Mouse (Mus musculus) midbrain, embryonic 11.5 days (tissue): ENCODE results near the gene Gpalpp1. TPM values are rescaled to one million over a fixed set of nuclear protein-coding genes. Genes with fewer than 3 reads are reported as not detected.
A peak's percentile ranks its signal among the peaks of the same experiment; 100 is the strongest.

ENCODE experiments used
- ATAC-seq: fragments of 200-750 bp; cut with Nextera tagmentation; 2 replicates; pipeline ENCODE4 v1.8.0; 2017; ENCODE audit warnings: moderate TSS enrichment, moderate library complexity; ENCODE audit not compliant: low FRiP score
- DNase-seq: peaks from one replicate; pipeline ENCODE4 v3.0.0; 2015; ENCODE audit warnings: low spot score; ENCODE audit errors: missing footprints
- H3K27ac ChIP-seq: fragments of 300-500 bp; sonication (generic); 2 replicates; pipeline ENCODE4 v1.5.1; 2014; ENCODE audit warnings: low read depth, low read length
- H3K27me3 ChIP-seq: fragments of 300-500 bp; sonication (generic); 2 replicates; pipeline ENCODE4 v1.6.1; 2014; ENCODE audit warnings: mild to moderate bottlenecking, low read length, moderate library complexity, mixed read lengths; ENCODE audit not compliant: control insufficient read depth, insufficient read depth
- H3K36me3 ChIP-seq: fragments of 300-500 bp; sonication (generic); 2 replicates; pipeline ENCODE4 v1.6.1; 2014; ENCODE audit warnings: mild to moderate bottlenecking, low read length, moderate library complexity, mixed read lengths; ENCODE audit not compliant: control insufficient read depth, insufficient read depth
- H3K4me1 ChIP-seq: fragments of 300-500 bp; sonication (generic); 2 replicates; pipeline ENCODE4 v1.6.1; 2014; ENCODE audit warnings: low read length; ENCODE audit not compliant: control insufficient read depth, insufficient read depth
- H3K4me2 ChIP-seq: fragments of 300-500 bp; sonication (generic); 2 replicates; pipeline ENCODE4 v1.6.1; 2014; ENCODE audit warnings: mild to moderate bottlenecking, moderate library complexity
- H3K4me3 ChIP-seq: fragments of 300-500 bp; sonication (generic); 2 replicates; pipeline ENCODE4 v1.5.1; 2014; ENCODE audit warnings: low read depth, low read length
- H3K9ac ChIP-seq: fragments of 300-500 bp; sonication (generic); 2 replicates; pipeline ENCODE4 v1.6.1; 2014; ENCODE audit warnings: low read length
- H3K9me3 ChIP-seq: fragments of 300-500 bp; sonication (generic); 2 replicates; pipeline ENCODE4 v1.6.1; 2016; ENCODE audit warnings: low read length; ENCODE audit not compliant: control insufficient read depth
- WGBS: fragments of 180-500 bp; shearing (Covaris S2); extraction: QIAGEN DNeasy Blood & Tissue Kit; methylation state at CpG from one replicate; pipeline ENCODE4 v1.1.7; 2014; 5-methylcytosine and 5-hydroxymethylcytosine counted together
- polyA plus RNA-seq: library from polyadenylated mRNA; unstranded; fragments of >200 nt; fragmentation: Nextera tagmentation; extraction: Ambion mirVana; gene quantifications from 2 replicates; pipeline ENCODE4 v1.2.1, GENCODE M21; 2014

Gpalpp1 gene
- polyA plus RNA-seq: 19.9 and 21.2 TPM in 2 replicates

- Histone ChIP-seq H3K27me3 (no peaks in the 10 kb centered on the region), H3K4me3 (peak within 1 kb of the TSS; percentile 93), H3K27ac (peak within 1 kb of the TSS; percentile 61; the same call in 1 of the 2 replicates), H3K4me1 (peaks cover 10% of the 10 kb centered on the region), H3K4me2 (peak within 1 kb of the TSS; percentile 86), H3K9me3 (no peaks in the 10 kb centered on the region), H3K9ac (peak within 1 kb of the TSS; percentile 79), H3K36me3 (no peaks in the 10 kb centered on the region; the same call in 1 of the 2 replicates)
- under 1% methylated on average over 69 of the region's 69 CpGs for WGBS
- DNase-seq (peak; percentile 98), ATAC-seq (peak; percentile 99)
Measured at GRCm38 (mm10) chr14:76110396-76111221, at the start of gene Gpalpp1, which contains the start of gene Nufip1. Gene Gpalpp1, minus strand, starts transcription at chr14:76110760. Gene Nufip1, plus strand, starts transcription at chr14:76110891.

DNA sequence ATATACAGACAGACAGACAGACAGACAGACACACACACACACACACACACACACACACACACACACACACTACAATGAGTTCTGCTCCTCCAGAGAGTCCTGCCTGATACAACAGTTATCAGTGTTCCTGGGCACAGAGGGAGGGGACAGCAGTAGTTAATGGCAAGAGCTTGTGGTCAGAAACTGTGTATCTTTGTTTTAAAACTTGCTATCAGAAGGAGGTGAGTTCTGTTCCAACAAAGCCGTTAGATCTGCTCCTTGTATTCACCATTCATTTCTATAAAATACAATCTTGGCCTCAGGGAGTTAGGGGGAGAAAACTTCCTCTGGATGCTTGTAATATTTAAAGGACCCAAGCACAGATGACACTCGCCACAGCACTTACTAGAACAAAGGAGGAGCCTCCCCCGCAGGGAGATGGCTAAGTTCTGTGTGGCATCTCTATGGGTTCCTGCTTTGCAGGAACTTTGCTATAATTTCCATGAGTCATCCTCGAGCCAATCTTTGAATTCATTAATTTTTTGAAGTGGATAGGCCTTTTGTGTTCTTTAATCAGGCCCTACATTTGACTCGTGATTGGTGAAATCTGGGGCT, 47.7 kb upstream of the Gpalpp1 start:
- 64% methylated on average over 5 of the region's 5 CpGs for WGBS
- H3K27me3 ChIP-seq: no peaks in the 10 kb centered on the region
- no peak overlapping the region for H3K9ac ChIP-seq
- H3K4me2 ChIP-seq: no peak overlapping the region
- no peak overlapping the region for H3K27ac ChIP-seq
- ATAC-seq: no peak
- no peak overlapping the region for H3K4me3 ChIP-seq
- no peaks in the 10 kb centered on the region for H3K4me1 ChIP-seq
- no peak for DNase-seq
- no peaks in the 10 kb centered on the region for H3K36me3 ChIP-seq
- H3K9me3 ChIP-seq: no peaks in the 10 kb centered on the region

- peak; percentile 68 for DNase-seq
- no peak overlapping the region for H3K4me3 ChIP-seq
Measured at GRCm38 (mm10) chr14:76153828-76154227, 43.3 kb upstream of the Gpalpp1 start.

GRCm38 (mm10) chr14:76153003-76153675, 42.6 kb upstream of the Gpalpp1 start:
- Histone ChIP-seq H3K4me2 (peak overlapping the region; percentile 67), H3K9ac (peak overlapping the region; percentile 53), H3K4me1 (peaks cover 4% of the 10 kb centered on the region; the same call in 1 of the 2 replicates), H3K4me3 (peak overlapping the region; percentile 67), H3K9me3 (no peaks in the 10 kb centered on the region), H3K36me3 (no peaks in the 10 kb centered on the region), H3K27me3 (no peaks in the 10 kb centered on the region), H3K27ac (peak overlapping the region; percentile 100)
- DNase-seq (no peak), ATAC-seq (peak; percentile 27)
- WGBS: 3% methylated on average over 24 of the region's 24 CpGs

More at GRCm38 (mm10) chr14:76153828-76154227, 43.3 kb upstream of the Gpalpp1 start:
- Histone ChIP-seq H3K4me1 (peaks cover 4% of the 10 kb centered on the region; the same call in 1 of the 2 replicates), H3K27me3 (no peaks in the 10 kb centered on the region), H3K4me2 (peak overlapping the region; percentile 67; the same call in 1 of the 2 replicates), H3K9me3 (no peaks in the 10 kb centered on the region), H3K27ac (no peak overlapping the region), H3K9ac (no peak overlapping the region), H3K36me3 (no peaks in the 10 kb centered on the region)
- 23% methylated on average over 6 of the region's 6 CpGs for WGBS
- no peak for ATAC-seq

GRCm38 (mm10) chr14:76152162-76153002, 41.8 kb upstream of the Gpalpp1 start:
- Histone ChIP-seq H3K9ac (peak overlapping the region; percentile 93), H3K27me3 (no peaks in the 10 kb centered on the region), H3K9me3 (no peaks in the 10 kb centered on the region), H3K36me3 (no peaks in the 10 kb centered on the region), H3K27ac (peak overlapping the region; percentile 100), H3K4me1 (peaks cover 4% of the 10 kb centered on the region; the same call in 1 of the 2 replicates), H3K4me2 (peak overlapping the region; percentile 67), H3K4me3 (peak overlapping the region; percentile 67)
- DNase-seq: peak; percentile 100
- peak; percentile 94 for ATAC-seq
- under 1% methylated on average over 41 of the region's 41 CpGs for WGBS

- ATAC-seq: no peak
- peaks cover 4% of the 10 kb centered on the region; the same call in 1 of the 2 replicates for H3K4me1 ChIP-seq
- 2% methylated on average over 10 of the region's 10 CpGs for WGBS
- H3K9me3 ChIP-seq: no peaks in the 10 kb centered on the region
- H3K27ac ChIP-seq: peak overlapping the region; percentile 100
- peak overlapping the region; percentile 93 for H3K9ac ChIP-seq
- no peaks in the 10 kb centered on the region for H3K27me3 ChIP-seq
- no peaks in the 10 kb centered on the region for H3K36me3 ChIP-seq
- H3K4me3 ChIP-seq: peak overlapping the region; percentile 67
- DNase-seq: no peak
- H3K4me2 ChIP-seq: peak overlapping the region; percentile 67
Measured at GRCm38 (mm10) chr14:76151820-76152161, 41.2 kb upstream of the Gpalpp1 start.

- ATAC-seq (no peak), DNase-seq (no peak)
- Histone ChIP-seq H3K4me1 (peaks cover 6% of the 10 kb centered on the region; the same call in 1 of the 2 replicates), H3K36me3 (no peaks in the 10 kb centered on the region), H3K4me2 (no peak overlapping the region), H3K9ac (no peak overlapping the region), H3K27ac (no peak overlapping the region), H3K4me3 (no peak overlapping the region), H3K9me3 (no peaks in the 10 kb centered on the region), H3K27me3 (no peaks in the 10 kb centered on the region)
- 79% methylated on average over 2 of the region's 2 CpGs for WGBS
Measured at GRCm38 (mm10) chr14:76151011-76151410, 40.5 kb upstream of the Gpalpp1 start.

- H3K27me3 ChIP-seq: no peaks in the 10 kb centered on the region
- WGBS: 81% methylated on average over 11 of the region's 11 CpGs
- H3K4me2 ChIP-seq: no peak overlapping the region
- H3K4me3 ChIP-seq: no peak overlapping the region
- no peaks in the 10 kb centered on the region for H3K36me3 ChIP-seq
- ATAC-seq (no peak), DNase-seq (no peak)
- no peak overlapping the region for H3K27ac ChIP-seq
- H3K9ac ChIP-seq: no peak overlapping the region
- no peaks in the 10 kb centered on the region for H3K9me3 ChIP-seq
- H3K4me1 ChIP-seq: peaks cover 8% of the 10 kb centered on the region; the same call in 1 of the 2 replicates
Measured at GRCm38 (mm10) chr14:76150499-76150898, 39.9 kb upstream of the Gpalpp1 start.
